Mouse (Mus musculus): ENCODE data around the gene Gli2.
A peak's percentile ranks its signal among the peaks of the same experiment; 100 is the strongest.

The Gli2 gene

GRCm38 (mm10) chr1:119053402-119053841, at the start of gene Gli2:
TSS of gene Gli2 (minus strand) at chr1:119053619.
- peak; percentile 35 to 70 for DNase-seq (ENCODE audit: low spot score in 2 of 2)

- no peak for DNase-seq (ENCODE audit: low spot score in 2 of 2)
Measured at GRCm38 (mm10) chr1:119097921-119098521, 44.6 kb upstream of the Gli2 start.

DNA sequence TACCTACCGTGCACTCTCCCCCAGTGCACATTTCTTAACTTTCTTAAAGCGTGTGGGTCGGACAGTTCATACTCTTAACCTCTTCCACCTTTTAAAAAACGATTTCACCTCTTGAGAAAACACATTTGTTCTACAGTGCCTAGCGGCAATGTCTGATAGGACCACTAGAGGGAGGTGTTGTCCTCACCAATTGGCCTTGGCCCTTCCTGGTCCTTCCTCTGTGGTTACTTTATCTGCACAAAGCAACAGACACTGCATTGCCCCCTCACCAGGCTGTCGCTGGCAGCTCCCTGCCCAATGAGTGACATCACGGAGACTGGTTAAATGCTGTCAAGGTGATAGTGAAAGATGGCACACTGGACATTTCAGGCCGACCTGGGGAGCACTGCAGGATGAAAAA, 40.3 kb upstream of the Gli2 start:
- DNase-seq (ENCODE audit: low spot score in 2 of 2) = peak in 1 of 2 experiments; percentile 19

DNA sequence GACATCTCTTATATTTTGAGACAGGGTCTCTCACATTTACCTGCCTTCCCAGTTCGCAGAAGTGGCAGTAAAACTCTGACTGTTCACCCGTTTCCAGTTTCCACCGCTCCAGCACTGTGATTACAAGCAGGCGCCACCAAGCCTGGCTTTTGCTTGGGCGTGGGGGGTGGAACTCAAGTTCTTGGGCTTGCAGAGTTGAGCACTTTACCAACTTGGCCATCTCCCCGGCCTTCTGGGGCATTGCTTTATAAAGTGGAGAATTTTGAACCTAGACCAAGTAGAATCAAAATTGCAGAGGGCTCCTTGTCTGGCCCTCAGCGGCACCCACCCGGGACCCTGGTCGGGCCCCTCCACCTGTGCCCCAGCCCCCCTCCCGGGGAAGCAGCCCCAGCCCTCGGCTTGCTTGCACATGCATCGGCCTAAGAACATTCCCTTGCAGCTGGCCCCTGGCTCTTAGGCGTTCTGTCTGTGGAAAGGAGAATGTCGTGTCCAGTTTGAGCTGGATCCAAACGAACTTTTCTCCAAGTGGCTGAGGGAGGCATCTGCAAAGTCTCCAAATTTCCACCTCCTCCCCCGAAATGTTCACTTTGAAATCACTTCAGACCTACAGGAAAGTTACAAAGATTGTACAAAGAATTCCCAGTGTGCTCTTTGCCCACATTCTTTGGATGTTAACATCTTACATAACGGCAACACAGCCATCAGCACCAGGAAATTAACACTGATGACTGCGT, 36.6 kb upstream of the Gli2 start:
- DNase-seq (ENCODE audit: low spot score in 2 of 2) = no peak

GRCm38 (mm10) chr1:119087539-119087938, 34.1 kb upstream of the Gli2 start:
- DNase-seq (ENCODE audit: low spot score in 2 of 2) = peak; percentile 50 to 80

DNA sequence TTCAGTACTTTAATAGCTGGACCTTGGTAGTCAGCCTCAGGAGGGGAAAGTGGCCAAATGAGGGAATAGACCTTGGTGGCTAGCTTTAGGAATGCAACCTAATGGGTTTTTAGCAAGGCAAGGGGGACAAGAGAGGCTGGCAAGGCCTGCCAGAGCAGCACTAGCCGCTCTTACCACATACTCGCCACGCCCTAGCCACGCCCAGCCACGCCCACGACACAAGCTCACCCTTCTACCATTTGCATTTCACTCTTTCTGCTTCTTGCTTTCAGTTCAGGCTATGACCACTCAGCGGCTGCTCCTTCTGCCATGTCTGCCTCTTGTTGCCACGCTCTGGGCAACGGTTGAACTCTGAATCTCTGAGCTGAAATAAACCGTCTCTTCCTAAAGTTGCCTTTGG, 32.4 kb upstream of the Gli2 start:
- DNase-seq (ENCODE audit: low spot score in 2 of 2) = peak in 1 of 2 experiments; percentile 20

DNA sequence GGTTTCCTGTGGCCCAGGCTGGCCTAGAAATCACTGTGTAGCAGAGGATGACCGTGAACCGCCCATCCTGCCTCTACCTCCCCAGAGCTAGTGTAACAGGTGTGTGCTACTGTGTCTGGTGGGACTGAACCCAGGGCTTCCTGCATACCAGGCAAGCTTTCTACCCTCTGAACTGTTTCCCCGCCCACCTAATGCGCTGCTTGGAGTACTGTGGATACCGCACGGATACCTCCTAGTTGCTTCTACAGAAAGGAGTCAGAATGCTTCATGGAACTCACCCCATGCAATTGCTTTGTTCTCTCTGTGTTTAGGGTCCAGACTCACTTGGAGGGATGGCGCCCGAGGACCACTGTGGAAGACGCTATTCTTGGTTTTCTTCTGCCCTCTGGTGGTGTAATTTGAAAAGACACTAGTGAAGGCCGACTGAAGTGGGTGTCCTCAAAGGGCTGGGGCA, 30.1 kb upstream of the Gli2 start:
- DNase-seq (ENCODE audit: low spot score in 2 of 2) = no peak

GRCm38 (mm10) chr1:119082231-119082991, 29.0 kb upstream of the Gli2 start:
- no peak for DNase-seq (ENCODE audit: low spot score in 2 of 2)

- DNase-seq (ENCODE audit: low spot score in 2 of 2) = no peak
Measured at GRCm38 (mm10) chr1:119077933-119078332, 24.5 kb upstream of the Gli2 start.

DNA sequence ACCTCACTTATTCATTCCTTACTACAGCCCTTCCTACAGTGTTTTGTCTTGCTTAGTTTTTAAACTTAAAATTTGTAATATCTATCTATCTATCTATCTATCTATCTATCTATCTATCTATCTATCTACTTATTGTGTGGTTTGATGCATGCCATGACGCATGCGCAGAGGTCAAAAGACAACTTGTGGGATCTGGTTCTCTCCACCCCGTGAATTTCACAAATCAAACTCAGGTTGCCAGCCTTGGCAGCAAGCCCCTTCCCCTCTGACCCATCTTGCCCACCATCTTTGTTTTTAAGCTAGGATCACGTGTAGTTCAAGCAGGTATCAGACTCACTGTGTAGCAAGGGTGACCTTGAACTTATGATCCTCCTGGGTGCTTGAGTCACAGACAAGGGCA, 22.9 kb upstream of the Gli2 start:
- no peak for DNase-seq (ENCODE audit: low spot score in 2 of 2)

DNA sequence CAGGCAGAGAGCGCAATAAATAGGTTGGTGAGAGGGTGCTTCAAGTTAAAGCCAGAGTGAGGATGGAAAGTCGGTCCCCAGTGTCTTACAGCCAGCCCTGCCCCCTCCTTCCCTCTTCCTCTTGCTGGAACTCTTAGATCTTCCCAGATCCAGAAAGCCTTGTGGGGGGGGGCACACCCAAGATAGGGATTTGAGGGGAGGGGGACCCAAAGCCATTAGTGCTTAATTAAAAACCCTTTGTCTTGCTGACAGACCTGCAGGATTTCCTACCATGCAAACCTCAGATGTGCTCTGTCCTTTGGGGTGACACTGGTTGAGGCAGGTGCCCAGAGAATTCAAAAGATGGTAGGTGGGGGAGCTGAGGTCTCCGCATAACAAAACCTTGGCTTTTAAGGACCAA, 22.5 kb upstream of the Gli2 start:
- DNase-seq (ENCODE audit: low spot score in 2 of 2) = no peak

DNA sequence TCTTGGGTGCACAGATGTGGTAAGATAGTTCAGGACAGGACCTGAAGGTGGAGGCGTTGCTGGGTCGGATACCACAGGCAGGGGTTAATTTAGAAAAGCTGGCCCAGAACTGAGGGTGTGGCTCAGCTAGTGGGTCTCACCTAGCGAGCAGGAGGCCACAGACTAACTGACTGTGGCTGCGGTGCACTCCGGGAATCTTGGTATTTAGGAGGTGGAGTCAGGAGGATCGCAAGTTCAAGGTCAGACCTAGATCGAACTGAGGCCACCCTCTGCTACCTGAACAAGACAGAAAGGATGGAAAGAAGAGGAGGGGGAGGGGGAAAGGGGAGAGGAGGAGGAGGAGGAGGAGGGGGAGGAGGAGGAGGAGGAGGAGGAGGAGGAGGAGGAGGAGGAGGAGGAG, 22.1 kb upstream of the Gli2 start:
- no peak for DNase-seq (ENCODE audit: low spot score in 2 of 2)

GRCm38 (mm10) chr1:119074910-119075309, 21.5 kb upstream of the Gli2 start:
- no peak for DNase-seq (ENCODE audit: low spot score in 2 of 2)

DNA sequence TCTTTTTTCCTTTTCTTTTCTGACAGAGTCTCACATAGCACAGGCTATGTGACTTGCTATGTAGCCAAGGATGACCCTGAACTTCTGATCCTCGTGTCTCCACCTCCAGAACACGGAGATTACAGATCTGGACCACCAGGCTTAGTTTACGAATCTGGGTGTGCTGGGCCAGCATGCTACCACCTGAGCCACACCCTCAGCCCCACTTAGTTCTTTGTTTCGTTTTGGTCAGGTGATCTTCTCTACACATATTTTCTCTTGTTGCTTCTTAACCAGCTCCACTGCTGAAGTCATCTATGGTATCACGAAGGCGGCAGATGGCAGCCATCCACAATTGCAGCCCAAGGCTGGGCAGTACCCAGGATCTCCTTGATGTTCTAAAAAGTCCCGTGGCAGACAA, 20.5 kb upstream of the Gli2 start:
- DNase-seq (ENCODE audit: low spot score in 2 of 2) = no peak

- no peak for DNase-seq (ENCODE audit: low spot score in 2 of 2)
Measured at GRCm38 (mm10) chr1:119064892-119065671, 11.7 kb upstream of the Gli2 start.

DNA sequence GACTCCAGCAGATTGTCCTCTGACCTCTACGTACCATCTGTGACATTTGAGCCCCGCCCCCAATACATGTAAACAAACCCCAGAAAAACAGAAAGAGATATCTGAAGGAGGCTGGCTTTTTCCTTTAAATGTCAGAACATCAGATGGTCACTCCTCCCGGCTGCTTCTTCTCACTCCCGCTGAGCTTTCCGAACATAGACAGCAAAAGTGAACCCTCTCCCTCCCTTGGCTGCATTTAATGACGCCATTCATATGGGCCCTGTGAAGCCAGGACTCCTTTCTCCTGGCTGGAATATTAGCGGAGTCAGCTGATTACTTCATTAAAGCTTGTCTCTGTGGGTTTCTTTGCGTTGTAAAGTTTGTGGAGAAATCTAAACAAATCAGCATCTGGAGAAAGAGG, 3.1 kb upstream of the Gli2 start:
- no peak for DNase-seq (ENCODE audit: low spot score in 2 of 2)

- DNase-seq (ENCODE audit: low spot score in 2 of 2) = no peak
Measured at GRCm38 (mm10) chr1:119055801-119056200, 2.4 kb upstream of the Gli2 start.

DNA sequence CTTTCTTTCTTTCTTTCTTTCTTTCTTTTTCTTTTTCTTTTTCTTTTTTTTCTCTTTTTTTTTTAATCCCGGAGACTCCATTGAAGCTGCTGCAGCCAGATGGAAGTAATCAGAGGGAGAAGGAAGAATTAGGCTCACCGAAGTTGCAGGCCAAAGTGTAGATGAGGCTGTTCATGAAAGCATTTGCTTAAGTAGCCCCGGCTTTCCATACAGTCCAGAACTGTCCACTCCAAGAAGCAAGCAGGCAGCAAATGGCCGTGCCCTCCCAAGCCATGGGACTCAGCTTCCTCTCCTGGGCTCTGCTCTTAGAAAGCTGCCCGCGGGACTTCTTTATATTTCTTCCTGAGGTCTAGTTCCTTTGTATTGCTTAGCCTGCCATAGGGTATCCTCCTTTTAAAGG, 1.0 kb upstream of the Gli2 start:
- DNase-seq (ENCODE audit: low spot score in 2 of 2) = no peak

GRCm38 (mm10) chr1:119053872-119054354, 494 bp upstream of the Gli2 start:
- no peak for DNase-seq (ENCODE audit: low spot score in 2 of 2)

- no peak for DNase-seq (ENCODE audit: low spot score in 2 of 2)
Measured at GRCm38 (mm10) chr1:119052631-119053177, 715 bp downstream of the Gli2 start.

DNA sequence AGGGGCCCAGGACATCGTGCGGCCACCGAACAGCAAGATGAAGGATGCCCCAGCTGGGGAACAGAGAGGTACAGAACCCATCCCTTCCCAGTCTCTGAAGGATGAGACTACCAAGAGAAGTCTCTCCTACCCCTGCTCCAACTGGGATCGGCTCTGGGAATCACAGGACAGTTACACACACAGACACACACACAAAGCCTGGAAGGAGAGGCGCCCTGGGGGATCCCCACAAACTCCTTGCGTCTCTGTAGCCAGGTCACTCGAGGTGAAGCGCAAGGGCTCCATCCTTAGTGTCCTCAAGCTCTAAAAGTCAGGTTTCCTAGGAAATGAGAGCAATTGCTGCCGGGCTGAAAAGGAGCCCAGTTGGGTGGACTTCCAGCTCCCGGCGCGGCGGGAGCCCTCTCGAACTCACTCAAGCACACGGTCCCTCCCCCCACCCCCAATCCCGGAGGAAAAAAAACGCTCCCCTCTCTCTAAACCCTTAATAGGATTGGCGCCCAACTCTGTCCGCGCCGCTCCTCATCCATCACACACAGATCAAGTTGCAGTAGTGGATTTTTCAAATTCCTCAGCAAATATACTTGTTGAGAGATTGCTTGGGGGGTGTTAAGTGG, 1.4 kb downstream of the Gli2 start:
- DNase-seq (ENCODE audit: low spot score in 2 of 2) = no peak

Data from spleen, postnatal 4 days (tissue).